Mouse (Mus musculus): ENCODE results near the gene Usp34. TPM values are rescaled to one million over a fixed set of nuclear protein-coding genes. Genes with fewer than 3 reads are reported as not detected.
"Not testable (repeated sequence)": the region's sequence is repeated elsewhere in the genome, so short reads cannot be mapped to it uniquely, and the experiment has no call there.

Usp34 gene
- 18.6 and 21.3 TPM in 2 replicates for polyA plus RNA-seq (2016; fragmentation: Nextera tagmentation; extraction: Ambion mirVana)

DNA sequence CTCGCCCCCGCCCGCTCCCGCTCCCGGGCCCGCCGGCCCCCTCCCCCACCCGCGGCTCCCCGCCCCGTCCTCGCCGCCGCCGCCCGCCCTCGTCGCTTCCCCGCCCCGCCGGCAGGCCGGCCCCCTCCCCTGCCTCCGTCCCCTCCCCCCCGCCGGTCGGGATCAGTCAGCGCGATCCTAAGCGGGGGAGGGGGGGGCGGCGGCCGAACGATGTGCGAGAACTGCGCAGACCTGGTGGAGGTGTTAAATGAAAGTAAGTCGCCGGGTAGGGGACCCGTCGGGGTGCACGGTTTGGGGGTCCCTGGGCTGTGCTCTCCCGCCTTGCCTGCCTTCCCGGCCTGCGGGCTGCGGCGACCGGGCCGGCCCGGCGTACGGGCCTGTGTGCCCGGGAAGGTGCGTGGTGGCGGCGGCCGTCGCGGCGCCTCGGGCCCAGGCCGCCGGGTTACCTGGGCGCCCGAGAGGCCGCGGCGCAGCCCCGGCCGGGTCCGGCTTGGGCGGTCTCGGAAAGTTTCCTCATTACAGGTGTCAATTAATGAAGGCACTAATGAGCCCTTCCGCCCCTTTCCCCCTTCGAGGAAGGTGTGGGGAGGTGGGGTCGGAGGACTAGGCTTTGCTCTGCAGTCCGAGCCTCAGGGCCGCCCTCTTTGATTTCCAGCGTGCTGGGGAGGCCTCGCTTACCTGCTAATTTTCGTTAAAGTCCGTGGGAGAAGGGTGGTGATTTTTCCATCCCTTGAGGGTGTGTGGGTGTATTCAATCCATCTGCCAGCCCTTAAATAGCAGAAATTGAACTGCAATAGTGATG is at the start of gene Usp34:
Usp34 (plus strand) TSS at position 132 of the 802 bp plus-strand sequence.
- Histone ChIP-seq H3K27me3 (ENCODE audit: insufficient read depth, poor library complexity, severe bottlenecking) (no peaks in the 10 kb centered on the region), H3K27ac (peak within 1 kb of the TSS; percentile 99), H3K4me3 (peak within 1 kb of the TSS; percentile 92), H3K36me3 (0 out of 2 replicates have a peak, but pooled peaks cover 6% of the 10 kb centered on the region), H3K9me3 (no peaks in the 10 kb centered on the region), H3K4me1 (replicated peaks) (peaks cover 16% of the 10 kb centered on the region)
- no peak for DNase-seq (ENCODE audit: low spot score)
- WGBS, result under 1% methylated on average over 65 of the region's 80 CpGs

GRCm38 (mm10) chr11:23259073-23259472 is 47.6 kb upstream of the Usp34 start:
- WGBS, result 94% methylated on average over 4 of the region's 4 CpGs
- Histone ChIP-seq H3K27ac (no peak overlapping the region), H3K9me3 (no peaks in the 10 kb centered on the region), H3K27me3 (ENCODE audit: insufficient read depth, poor library complexity, severe bottlenecking) (no peaks in the 10 kb centered on the region), H3K4me3 (peak overlapping the region; percentile 97), H3K4me1 (replicated peaks) (peaks cover 37% of the 10 kb centered on the region), H3K36me3 (peaks cover 54% of the 10 kb centered on the region)
- DNase-seq (ENCODE audit: low spot score), result no peak

- H3K9me3 ChIP-seq, result no peaks in the 10 kb centered on the region
- peak overlapping the region; percentile 97; the same call in 1 of the 2 replicates for H3K4me3 ChIP-seq
- peaks cover 58% of the 10 kb centered on the region for H3K36me3 ChIP-seq
- no peaks in the 10 kb centered on the region for H3K27me3 ChIP-seq (ENCODE audit: insufficient read depth, poor library complexity, severe bottlenecking)
- no peak for DNase-seq (ENCODE audit: low spot score)
- 78% methylated on average over 1 of the region's 1 CpGs for whole genome bisulfite sequencing
- peaks cover 36% of the 10 kb centered on the region for H3K4me1 ChIP-seq (replicated peaks)
- no peak overlapping the region for H3K27ac ChIP-seq
Measured at GRCm38 (mm10) chr11:23259481-23259880, 47.2 kb upstream of the Usp34 start.

DNA sequence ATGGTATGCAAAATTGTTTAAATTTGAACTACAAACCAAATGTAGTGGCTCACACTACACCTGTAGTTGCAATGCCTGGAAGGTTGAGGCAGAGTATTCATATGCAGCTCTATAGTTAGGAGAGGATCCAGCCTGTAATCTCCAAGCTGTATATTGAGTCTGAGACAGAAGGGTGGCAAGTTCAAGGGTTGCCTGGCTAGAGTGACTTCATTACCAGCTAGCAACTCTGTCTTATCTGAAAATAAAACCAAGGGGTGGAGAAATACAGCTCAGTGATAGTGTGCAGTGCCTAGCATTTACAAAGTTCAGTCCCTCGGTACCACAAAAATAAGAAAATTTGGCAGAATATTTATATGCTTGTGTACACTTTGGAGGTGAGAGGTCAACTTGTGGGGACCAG is 46.5 kb upstream of the Usp34 start:
- DNase-seq (ENCODE audit: low spot score), result no peak
- no peaks in the 10 kb centered on the region for H3K27me3 ChIP-seq (ENCODE audit: insufficient read depth, poor library complexity, severe bottlenecking)
- no peaks in the 10 kb centered on the region for H3K9me3 ChIP-seq
- peaks cover 29% of the 10 kb centered on the region for H3K4me1 ChIP-seq (replicated peaks)
- H3K27ac ChIP-seq, result no peak overlapping the region
- WGBS, result 96% methylated on average over 1 of the region's 1 CpGs
- H3K4me3 ChIP-seq, result no peak overlapping the region
- H3K36me3 ChIP-seq, result peaks cover 65% of the 10 kb centered on the region

DNA sequence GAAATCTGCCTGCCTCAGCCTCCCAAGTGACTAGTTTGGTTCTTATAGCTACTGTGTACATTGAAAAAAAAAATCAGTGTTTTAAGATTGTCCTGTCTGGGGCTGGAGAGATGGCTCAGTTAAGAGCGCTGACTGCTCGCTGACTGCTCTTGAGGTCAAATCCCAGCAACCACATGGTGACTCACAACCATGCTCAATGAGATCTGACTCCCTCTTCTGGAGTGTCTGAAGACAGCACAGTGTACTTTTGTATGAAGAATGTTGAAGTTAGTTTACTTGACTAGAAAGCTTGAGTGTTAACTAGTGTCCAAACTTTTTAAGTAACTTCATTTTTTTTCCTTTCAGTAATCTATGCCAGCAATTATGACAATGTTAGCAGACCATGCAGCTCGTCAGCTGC is 45.2 kb upstream of the Usp34 start:
- WGBS, result 90% methylated on average over 3 of the region's 3 CpGs
- no peak overlapping the region for H3K27ac ChIP-seq
- no peak for DNase-seq (ENCODE audit: low spot score)
- H3K4me1 ChIP-seq (replicated peaks), result peaks cover 29% of the 10 kb centered on the region
- H3K27me3 ChIP-seq (ENCODE audit: insufficient read depth, poor library complexity, severe bottlenecking), result no peaks in the 10 kb centered on the region
- H3K9me3 ChIP-seq, result no peaks in the 10 kb centered on the region
- H3K4me3 ChIP-seq, result no peak overlapping the region
- H3K36me3 ChIP-seq, result peaks cover 78% of the 10 kb centered on the region

- peaks cover 95% of the 10 kb centered on the region for H3K36me3 ChIP-seq
- no peaks in the 10 kb centered on the region for H3K27me3 ChIP-seq (ENCODE audit: insufficient read depth, poor library complexity, severe bottlenecking)
- H3K27ac ChIP-seq, result no peak overlapping the region
- H3K4me1 ChIP-seq (replicated peaks), result 0 out of 2 replicates have a peak, but pooled peaks cover 7% of the 10 kb centered on the region
- no peak for DNase-seq (ENCODE audit: low spot score)
- no peaks in the 10 kb centered on the region for H3K9me3 ChIP-seq
- no peak overlapping the region for H3K4me3 ChIP-seq
Measured at GRCm38 (mm10) chr11:23264949-23265348, 41.7 kb upstream of the Usp34 start.

DNA sequence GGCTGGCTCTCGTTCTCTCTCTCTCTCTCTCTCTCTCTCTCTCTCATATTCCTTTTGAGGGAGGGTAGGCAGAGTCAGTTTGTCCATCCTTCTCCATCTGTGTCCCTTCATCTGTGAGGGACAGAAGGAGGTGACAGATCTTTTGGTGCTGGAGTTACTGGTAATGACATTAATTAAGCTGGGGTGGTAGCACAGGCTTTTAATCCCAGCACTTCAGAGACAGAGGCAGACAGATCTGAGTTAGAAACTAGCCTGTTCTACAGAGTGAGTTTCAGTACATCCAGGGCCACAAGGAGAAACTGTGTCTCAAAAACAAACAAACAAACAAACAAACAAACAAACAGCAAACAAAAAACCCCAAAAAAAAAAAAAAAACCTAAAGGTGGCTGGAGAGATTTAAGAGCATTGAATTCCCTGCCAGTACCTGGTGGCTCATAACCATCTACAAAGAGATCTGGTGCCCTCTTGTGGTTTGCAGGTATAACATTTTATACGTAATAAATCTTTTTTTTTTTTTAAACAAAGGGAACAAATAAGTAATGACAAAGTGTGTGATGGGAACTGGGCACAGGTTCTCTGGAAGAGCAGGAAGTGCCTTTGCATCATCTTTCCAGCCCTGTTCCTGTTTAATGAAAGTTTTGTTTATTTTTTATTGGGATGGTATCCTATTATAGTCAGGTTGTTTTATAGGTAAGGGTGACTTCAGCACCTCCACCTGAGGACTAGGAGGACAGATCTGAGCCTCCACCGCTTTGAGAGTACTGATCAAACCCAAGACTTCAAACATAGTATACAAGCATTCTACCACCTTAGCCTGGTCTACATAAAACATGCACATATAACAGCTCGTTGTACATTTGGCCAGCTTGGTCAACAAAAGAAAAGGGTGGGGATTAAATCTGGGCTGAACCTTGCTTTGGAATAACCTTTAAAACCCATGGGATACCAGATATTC is 34.6 kb upstream of the Usp34 start:
- no peak overlapping the region for H3K27ac ChIP-seq
- peaks cover 97% of the 10 kb centered on the region for H3K36me3 ChIP-seq
- H3K27me3 ChIP-seq (ENCODE audit: insufficient read depth, poor library complexity, severe bottlenecking), result no peaks in the 10 kb centered on the region
- H3K4me3 ChIP-seq, result no peak overlapping the region
- no peaks in the 10 kb centered on the region for H3K9me3 ChIP-seq
- DNase-seq (ENCODE audit: low spot score), result no peak
- WGBS, result 83% methylated on average over 4 of the region's 4 CpGs
- no peaks in the 10 kb centered on the region for H3K4me1 ChIP-seq (replicated peaks)

DNA sequence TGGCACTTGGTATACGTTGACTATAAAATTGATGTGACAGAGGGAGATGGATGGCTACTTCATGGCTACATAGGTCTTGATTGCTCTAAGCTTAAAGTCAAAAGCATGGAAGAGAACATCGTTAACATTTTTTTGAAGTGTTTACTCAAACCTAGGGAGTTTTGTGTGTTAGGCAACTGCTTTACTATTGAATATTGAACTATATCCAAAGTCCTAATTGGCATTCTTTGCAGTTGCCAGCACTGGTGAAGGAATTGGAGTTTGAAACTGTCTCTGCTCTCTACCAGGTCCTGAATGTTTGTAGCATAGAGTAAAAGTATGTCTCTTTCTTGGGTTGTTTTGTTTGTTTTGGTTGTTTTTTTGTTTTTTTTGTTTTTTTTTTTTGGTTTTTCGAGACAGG is 30.9 kb upstream of the Usp34 start:
- Histone ChIP-seq H3K27me3 (ENCODE audit: insufficient read depth, poor library complexity, severe bottlenecking) (no peaks in the 10 kb centered on the region), H3K36me3 (peaks cover 100% of the 10 kb centered on the region), H3K27ac (no peak overlapping the region), H3K9me3 (no peaks in the 10 kb centered on the region), H3K4me3 (no peak overlapping the region), H3K4me1 (replicated peaks) (no peaks in the 10 kb centered on the region)
- DNase-seq (ENCODE audit: low spot score), result no peak
- WGBS, result 86% methylated on average over 3 of the region's 3 CpGs

- 98% methylated on average over 4 of the region's 4 CpGs for WGBS
- Histone ChIP-seq H3K27me3 (ENCODE audit: insufficient read depth, poor library complexity, severe bottlenecking) (no peaks in the 10 kb centered on the region), H3K4me3 (no peak overlapping the region), H3K27ac (no peak overlapping the region), H3K36me3 (peaks cover 100% of the 10 kb centered on the region), H3K4me1 (replicated peaks) (no peaks in the 10 kb centered on the region), H3K9me3 (no peaks in the 10 kb centered on the region)
- DNase-seq (ENCODE audit: low spot score), result no peak
Measured at GRCm38 (mm10) chr11:23284469-23284868, 22.2 kb upstream of the Usp34 start.

- H3K4me3 ChIP-seq, result not testable (repeated sequence)
Measured at GRCm38 (mm10) chr11:23288866-23289265, 17.8 kb upstream of the Usp34 start.

GRCm38 (mm10) chr11:23297379-23297778 is 9.3 kb upstream of the Usp34 start:
- H3K9me3 ChIP-seq, result no peaks in the 10 kb centered on the region
- no peaks in the 10 kb centered on the region for H3K4me1 ChIP-seq (replicated peaks)
- WGBS, result 91% methylated on average over 2 of the region's 2 CpGs
- no peak overlapping the region for H3K27ac ChIP-seq
- no peak overlapping the region for H3K4me3 ChIP-seq
- no peak for DNase-seq (ENCODE audit: low spot score)
- H3K36me3 ChIP-seq, result peaks cover 78% of the 10 kb centered on the region
- no peaks in the 10 kb centered on the region for H3K27me3 ChIP-seq (ENCODE audit: insufficient read depth, poor library complexity, severe bottlenecking)

More at GRCm38 (mm10) chr11:23288866-23289265, 17.8 kb upstream of the Usp34 start:
- not testable (repeated sequence) for DNase-seq (ENCODE audit: low spot score); H3K9me3 ChIP-seq; H3K4me1 ChIP-seq (replicated peaks); H3K27me3 ChIP-seq (ENCODE audit: insufficient read depth, poor library complexity, severe bottlenecking); H3K27ac ChIP-seq
- peaks cover 100% of the 10 kb centered on the region for H3K36me3 ChIP-seq
- WGBS, result 91% methylated on average over 4 of the region's 4 CpGs

DNA sequence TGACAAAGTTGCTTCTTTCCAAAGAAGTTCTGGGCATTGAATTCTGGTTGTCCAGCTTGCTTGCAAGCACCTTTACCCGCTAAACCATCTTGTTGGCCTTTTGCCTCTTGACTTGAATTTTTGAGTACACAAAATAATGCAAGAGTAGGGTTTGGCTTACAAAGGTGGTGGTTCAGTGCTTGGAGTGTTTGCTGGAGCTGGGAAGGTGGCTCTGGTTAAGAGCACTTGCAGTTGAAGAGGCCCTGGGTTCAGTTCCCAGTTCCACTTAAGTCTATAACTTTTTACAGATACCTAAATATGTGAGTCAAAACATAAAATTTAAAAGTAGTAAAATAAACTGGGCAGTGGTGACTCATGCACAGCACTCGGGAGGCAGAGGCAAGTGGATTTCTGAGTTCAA is 8.4 kb upstream of the Usp34 start:
- Histone ChIP-seq H3K27me3 (ENCODE audit: insufficient read depth, poor library complexity, severe bottlenecking) (no peaks in the 10 kb centered on the region), H3K4me1 (replicated peaks) (no peaks in the 10 kb centered on the region), H3K4me3 (no peak overlapping the region), H3K9me3 (no peaks in the 10 kb centered on the region), H3K36me3 (peaks cover 68% of the 10 kb centered on the region), H3K27ac (no peak overlapping the region)
- WGBS, result 90% methylated on average over 2 of the region's 2 CpGs
- no peak for DNase-seq (ENCODE audit: low spot score)

- no peaks in the 10 kb centered on the region for H3K4me1 ChIP-seq (replicated peaks)
- no peak overlapping the region for H3K4me3 ChIP-seq
- no peaks in the 10 kb centered on the region for H3K27me3 ChIP-seq (ENCODE audit: insufficient read depth, poor library complexity, severe bottlenecking)
- 97% methylated on average over 1 of the region's 1 CpGs for WGBS
- H3K36me3 ChIP-seq, result peaks cover 52% of the 10 kb centered on the region
- DNase-seq (ENCODE audit: low spot score), result no peak
- H3K9me3 ChIP-seq, result no peaks in the 10 kb centered on the region
- H3K27ac ChIP-seq, result no peak overlapping the region
Measured at GRCm38 (mm10) chr11:23299910-23300309, 6.8 kb upstream of the Usp34 start.

Measured in hindbrain, embryonic 10.5 days (tissue).